Mouse (Mus musculus) cortical plate, adult 2 months (tissue): Measurements from ENCODE around the gene Mmp7.

Source experiments
- CTCF ChIP-seq: fragments of 200-500 bp; IDR thresholded peaks from 2 replicates; pipeline ENCODE4 v1.5.1; 2011; ENCODE audit warnings: mild to moderate bottlenecking, control low read depth, low read length; ENCODE audit not compliant: insufficient read depth; ENCODE audit errors: extremely low read depth
- POLR2A ChIP-seq: fragments of 200-500 bp; IDR thresholded peaks from 2 replicates; pipeline ENCODE4 v1.6.1; 2011; ENCODE audit warnings: mild to moderate bottlenecking, low read length, control low read depth; ENCODE audit not compliant: insufficient read depth; ENCODE audit errors: extremely low read depth

- TF ChIP-seq CTCF (no peak), POLR2A (no peak)
Observed at GRCm38 (mm10) chr9:7672985-7673384, 18.9 kb upstream of the Mmp7 start.
